Mouse (Mus musculus): ENCODE data around the gene Pigc.

DNA sequence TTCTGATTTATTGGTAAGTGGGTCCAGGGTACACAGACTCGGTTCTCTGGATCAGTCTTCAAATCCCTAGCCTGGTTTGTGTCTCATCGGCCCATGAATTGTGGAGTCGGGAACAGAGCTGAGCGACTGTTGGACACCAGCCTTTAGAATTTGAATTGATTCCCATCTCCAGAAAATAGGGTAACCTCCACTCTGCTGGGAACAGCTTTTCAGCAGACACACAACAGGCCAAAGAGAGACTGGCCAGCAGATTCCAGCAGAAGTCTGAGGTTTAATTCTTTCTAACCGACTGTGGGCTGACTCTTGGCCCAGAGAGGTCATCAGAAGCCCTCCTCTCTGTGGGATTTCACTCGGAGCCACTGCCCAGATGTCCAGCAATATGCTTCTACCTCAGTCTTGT is 14.5 kb downstream of the Pigc start:
- TF ChIP-seq EP300 (IDR thresholded peaks at IDR 0.05; ENCODE audit: low read depth): no peak
- no peak for TF ChIP-seq CTCF (IDR thresholded peaks at IDR 0.05; ENCODE audit: low read depth)
